Mouse (Mus musculus) intestine, embryonic 14.5 days (tissue): ENCODE measurements around the gene Mettl24. TPM values are rescaled to one million over a fixed set of nuclear protein-coding genes. Genes with fewer than 3 reads are reported as not detected.

ENCODE experiments used
- ATAC-seq: fragments of 200-750 bp; cut with Nextera tagmentation; replicated peaks from 2 replicates; pipeline ENCODE4 v1.8.0; 2017; ENCODE audit warnings: low read depth, moderate number of reproducible peaks, moderate TSS enrichment, moderate library complexity; ENCODE audit not compliant: low FRiP score, low TSS enrichment
- DNase-seq: peaks from one replicate; pipeline ENCODE4 v3.0.0-alpha.2; 2018; ENCODE audit warnings: low spot score
- H3K27ac ChIP-seq: fragments of 300-500 bp; sonication (generic); 2 replicates; pipeline ENCODE4 v1.5.1; 2014; ENCODE audit warnings: low read depth, mild to moderate bottlenecking, control low read depth
- H3K27me3 ChIP-seq: fragments of 300-500 bp; sonication (generic); replicated peaks from 2 replicates; pipeline ENCODE4 v1.6.1; 2014; ENCODE audit warnings: low read length, control low read depth; ENCODE audit not compliant: control insufficient read depth, insufficient read depth
- H3K36me3 ChIP-seq: fragments of 300-500 bp; sonication (generic); 2 replicates; pipeline ENCODE4 v1.6.1; 2014; ENCODE audit warnings: low read length, control low read depth; ENCODE audit not compliant: control insufficient read depth, insufficient read depth
- H3K4me1 ChIP-seq: fragments of 300-500 bp; sonication (generic); replicated peaks from 2 replicates; pipeline ENCODE4 v1.6.1; 2014; ENCODE audit warnings: low read length, control low read depth, mixed read lengths; ENCODE audit not compliant: control insufficient read depth, insufficient read depth
- H3K4me2 ChIP-seq: fragments of 300-500 bp; sonication (generic); 2 replicates; pipeline ENCODE4 v1.6.1; 2014; ENCODE audit warnings: low read length
- H3K4me3 ChIP-seq: fragments of 300-500 bp; sonication (generic); 2 replicates; pipeline ENCODE4 v1.5.1; 2014; ENCODE audit warnings: low read depth, low read length, control low read depth, mixed read lengths
- H3K9ac ChIP-seq: fragments of 300-500 bp; sonication (generic); 2 replicates; pipeline ENCODE4 v1.6.1; 2014; ENCODE audit warnings: mild to moderate bottlenecking, low read length
- H3K9me3 ChIP-seq: fragments of 300-500 bp; sonication (generic); 2 replicates; pipeline ENCODE4 v1.6.1; 2016; ENCODE audit warnings: low read length, control low read depth; ENCODE audit not compliant: control insufficient read depth
- WGBS: fragments of 180-500 bp; shearing (Covaris S2); extraction: QIAGEN DNeasy Blood & Tissue Kit; methylation state at CpG from one replicate; pipeline ENCODE4 v1.1.7; 2014; 5-methylcytosine and 5-hydroxymethylcytosine counted together
- polyA plus RNA-seq: library from polyadenylated mRNA; unstranded; fragments of >200 nt; fragmentation: Nextera tagmentation; extraction: Ambion mirVana; gene quantifications from 2 replicates; pipeline ENCODE4 v1.2.1, GENCODE M21; 2014

The Mettl24 gene
- polyA plus RNA-seq, 1 experiment from 2014 or later = 4.5 TPM

DNA sequence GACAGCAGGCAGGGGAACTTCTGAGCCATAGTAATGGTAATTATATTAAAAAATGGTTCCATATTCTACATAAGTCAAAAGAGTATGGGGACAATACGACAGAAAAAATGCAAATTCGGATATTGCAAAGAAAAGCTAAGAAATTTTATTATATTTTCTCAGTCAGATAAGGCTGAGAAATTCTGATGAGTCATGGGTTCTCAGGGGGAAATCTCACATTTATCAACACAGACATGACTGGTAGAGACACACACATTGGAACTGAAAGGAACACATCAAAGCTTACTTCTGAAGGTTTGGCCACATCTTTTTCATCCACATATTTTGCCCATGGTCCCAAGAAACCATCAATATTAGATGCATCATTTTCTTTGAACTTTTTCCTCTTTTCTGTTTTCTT is 167.6 kb downstream of the Mettl24 start:
- Histone ChIP-seq H3K4me1 (no peaks in the 10 kb centered on the region), H3K9ac (no peak overlapping the region), H3K4me3 (no peak overlapping the region), H3K27me3 (no peaks in the 10 kb centered on the region), H3K27ac (no peak overlapping the region), H3K4me2 (no peak overlapping the region), H3K36me3 (peaks cover 34% of the 10 kb centered on the region), H3K9me3 (no peaks in the 10 kb centered on the region)
- DNase-seq (no peak), ATAC-seq (no peak)
- 94% methylated on average over 2 of the region's 2 CpGs for WGBS

DNA sequence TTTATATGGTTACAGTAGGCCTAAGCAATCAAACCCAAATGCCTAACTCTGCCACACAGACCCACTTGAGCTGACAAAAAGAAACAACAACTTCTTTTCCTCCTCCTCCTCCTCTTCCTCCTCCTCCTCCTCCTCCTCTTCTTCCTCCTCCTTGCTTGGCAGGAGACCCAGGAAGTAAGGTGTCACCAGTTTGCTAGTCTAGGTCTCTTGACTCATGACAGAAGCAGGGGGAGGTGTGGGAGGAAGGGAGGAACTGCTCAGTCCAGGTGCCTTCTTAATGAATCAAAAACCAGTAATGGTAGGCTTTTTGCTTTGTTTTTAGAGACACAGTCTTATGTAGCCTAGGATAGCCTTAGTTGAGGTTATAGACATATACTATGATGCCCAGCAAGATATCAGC is 168.1 kb downstream of the Mettl24 start:
- Histone ChIP-seq H3K9me3 (no peaks in the 10 kb centered on the region), H3K4me3 (no peak overlapping the region), H3K27me3 (no peaks in the 10 kb centered on the region), H3K4me2 (no peak overlapping the region), H3K36me3 (peaks cover 33% of the 10 kb centered on the region), H3K27ac (no peak overlapping the region), H3K9ac (no peak overlapping the region), H3K4me1 (no peaks in the 10 kb centered on the region)
- no peak for DNase-seq
- no peak for ATAC-seq

GRCm38 (mm10) chr10:40855616-40856015 is 172.5 kb downstream of the Mettl24 start:
- DNase-seq (no peak), ATAC-seq (no peak)
- Histone ChIP-seq H3K4me2 (no peak overlapping the region), H3K4me3 (no peak overlapping the region), H3K27me3 (no peaks in the 10 kb centered on the region), H3K9me3 (no peaks in the 10 kb centered on the region), H3K36me3 (0 out of 2 replicates have a peak, but pooled peaks cover 4% of the 10 kb centered on the region), H3K9ac (no peak overlapping the region), H3K27ac (no peak overlapping the region), H3K4me1 (no peaks in the 10 kb centered on the region)
- 53% methylated on average over 2 of the region's 2 CpGs for WGBS

DNA sequence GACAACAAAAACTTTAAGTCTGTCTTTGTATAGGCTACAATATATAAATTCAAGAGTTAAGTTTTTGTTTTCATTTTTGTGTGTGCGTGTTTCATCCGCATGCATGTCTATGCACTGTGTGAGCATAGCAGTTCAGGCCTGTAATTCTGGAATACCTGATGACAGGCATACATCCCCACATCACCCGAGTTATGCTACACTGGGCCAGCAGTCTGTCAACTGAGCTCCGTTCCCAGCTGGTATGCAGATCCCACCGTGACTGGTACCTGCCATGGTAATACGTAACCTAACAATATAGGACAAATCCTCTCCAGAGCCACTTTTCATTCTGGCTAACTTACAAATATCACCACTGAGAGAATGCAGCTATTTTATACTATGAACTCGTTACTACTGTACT is 173.6 kb downstream of the Mettl24 start:
- H3K4me1 ChIP-seq = no peaks in the 10 kb centered on the region
- no peak overlapping the region for H3K27ac ChIP-seq
- H3K36me3 ChIP-seq = peaks cover 4% of the 10 kb centered on the region; the same call in 1 of the 2 replicates
- H3K27me3 ChIP-seq = no peaks in the 10 kb centered on the region
- DNase-seq = no peak
- H3K4me2 ChIP-seq = no peak overlapping the region
- no peak overlapping the region for H3K4me3 ChIP-seq
- WGBS = 91% methylated on average over 7 of the region's 7 CpGs
- ATAC-seq = no peak
- no peak overlapping the region for H3K9ac ChIP-seq
- H3K9me3 ChIP-seq = no peaks in the 10 kb centered on the region

DNA sequence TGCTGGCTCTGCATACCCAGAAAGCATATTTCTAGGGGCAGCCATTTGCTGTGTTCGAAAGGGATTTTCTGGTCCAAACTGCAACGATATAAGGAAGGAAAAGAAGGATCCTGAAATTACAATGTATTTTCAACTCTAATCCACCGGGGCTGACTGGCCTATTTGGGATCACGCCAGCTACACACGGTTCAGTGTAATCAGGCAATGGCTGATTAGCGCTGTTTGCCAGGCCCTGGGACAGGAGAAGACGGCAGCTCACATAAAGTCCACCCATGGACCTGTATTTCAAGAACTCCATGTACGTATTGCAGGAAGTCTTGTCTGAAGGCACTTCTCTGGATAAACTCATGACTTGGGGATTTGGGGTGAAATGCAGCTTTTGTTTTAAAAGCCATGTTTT is 174.5 kb downstream of the Mettl24 start:
- ATAC-seq (no peak), DNase-seq (no peak)
- whole genome bisulfite sequencing = 82% methylated on average over 8 of the region's 8 CpGs
- Histone ChIP-seq H3K27ac (no peak overlapping the region), H3K27me3 (no peaks in the 10 kb centered on the region), H3K36me3 (peaks cover 4% of the 10 kb centered on the region; the same call in 1 of the 2 replicates), H3K4me1 (no peaks in the 10 kb centered on the region), H3K9me3 (no peaks in the 10 kb centered on the region), H3K9ac (no peak overlapping the region), H3K4me3 (no peak overlapping the region), H3K4me2 (no peak overlapping the region)

Other genes with a start within 250 kb of the Mettl24 start
- gene Slc22a16, start 112.9 kb upstream of the Mettl24 start, polyA plus RNA-seq = not detected in 2 replicates
- gene Ddo, start 53.3 kb upstream of the Mettl24 start, polyA plus RNA-seq = 0.61 and 1.4 TPM in 2 replicates
- 32.0 and 35.6 TPM in 2 replicates for gene Cdc40, start 200.0 kb downstream of the Mettl24 start, polyA plus RNA-seq
- 19.5 and 21.9 TPM in 2 replicates for gene Wasf1, start 200.2 kb downstream of the Mettl24 start, polyA plus RNA-seq